Mouse (Mus musculus): ENCODE measurements around the gene Tpst2.

GRCm38 (mm10) chr5:112299399-112299798 is 22.9 kb downstream of the Tpst2 start:
- TF ChIP-seq CTCF (IDR thresholded peaks at IDR 0.05; ENCODE audit: low read depth) (no peak), EP300 (IDR thresholded peaks at IDR 0.05; ENCODE audit: low read depth) (no peak)

All from liver, postnatal 0 days (tissue).